Mouse (Mus musculus) bone marrow, adult 2 months (tissue): ENCODE results near the gene Fezf2.

ENCODE experiments used
- CTCF ChIP-seq: fragments of 200-500 bp; IDR thresholded peaks from 2 replicates; pipeline ENCODE4 v1.5.1; 2011; ENCODE audit warnings: low read length, control low read depth; ENCODE audit not compliant: control insufficient read depth, insufficient read depth
- POLR2A ChIP-seq: fragments of 200-500 bp; IDR thresholded peaks from 2 replicates; pipeline ENCODE4 v1.6.1; 2011; ENCODE audit warnings: low read depth, mild to moderate bottlenecking, control low read depth, low read length, borderline replicate concordance; ENCODE audit not compliant: control insufficient read depth

- TF ChIP-seq CTCF = no peak
- TF ChIP-seq POLR2A = no peak
Measured at GRCm38 (mm10) chr14:12299654-12300053, 48.3 kb downstream of the Fezf2 start.
